Mouse (Mus musculus) neural tube, embryonic 10.5 days (tissue): ENCODE data around the gene Uba1.

Source experiments
- DNase-seq: peaks from one replicate; pipeline ENCODE4 v3.0.0-alpha.2; 2017; ENCODE audit warnings: low spot score; ENCODE audit errors: extremely low spot score

Uba1 gene

GRCm38 (mm10) chrX:20658026-20658652, at the start of gene Uba1:
Gene Uba1, plus strand, starts transcription at chrX:20658326.
- peak; percentile 76 for DNase-seq

DNA sequence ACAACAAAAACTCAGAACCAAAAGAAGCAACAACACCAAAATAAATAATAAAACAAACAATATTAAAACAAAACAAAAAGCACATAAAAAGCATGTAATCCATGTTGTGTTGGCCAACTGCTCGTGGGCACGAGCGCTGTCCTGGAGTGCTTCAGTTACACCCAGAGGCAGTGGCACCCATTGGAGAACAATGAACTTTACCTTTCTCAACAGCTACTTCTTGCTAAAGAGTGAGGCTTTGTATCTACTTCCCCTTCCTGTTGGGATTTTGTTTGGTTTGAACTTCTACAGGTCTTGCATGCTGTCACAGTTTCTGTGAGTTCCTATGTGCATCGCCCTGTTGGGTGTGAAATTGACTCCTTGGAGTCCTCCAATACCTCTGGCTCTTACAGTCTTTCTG, 49.6 kb upstream of the Uba1 start:
- DNase-seq: no peak

DNA sequence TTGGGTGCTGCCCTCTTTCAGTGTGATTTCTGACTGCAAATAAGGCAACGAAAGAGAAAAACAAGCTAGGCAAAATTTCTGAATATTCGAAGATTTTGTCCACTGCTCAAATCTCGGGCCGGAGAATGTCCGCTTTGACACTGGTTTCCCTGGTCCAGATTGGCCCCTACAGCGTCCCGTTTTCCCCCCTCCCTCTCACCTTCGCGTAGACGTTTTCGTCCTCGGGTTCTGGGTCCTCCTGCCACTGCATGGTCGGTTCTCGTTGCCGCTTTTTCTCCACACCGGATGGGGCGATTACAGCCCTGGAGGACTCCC, 41.3 kb upstream of the Uba1 start:
- DNase-seq: no peak

- DNase-seq: peak; percentile 67
Observed at GRCm38 (mm10) chrX:20617176-20617902, 40.8 kb upstream of the Uba1 start, which contains the start of the genes Rbm10 and Ndufb11. Gene Rbm10, plus strand, starts transcription at chrX:20617503. Gene Ndufb11, minus strand, starts transcription at chrX:20617619.

DNA sequence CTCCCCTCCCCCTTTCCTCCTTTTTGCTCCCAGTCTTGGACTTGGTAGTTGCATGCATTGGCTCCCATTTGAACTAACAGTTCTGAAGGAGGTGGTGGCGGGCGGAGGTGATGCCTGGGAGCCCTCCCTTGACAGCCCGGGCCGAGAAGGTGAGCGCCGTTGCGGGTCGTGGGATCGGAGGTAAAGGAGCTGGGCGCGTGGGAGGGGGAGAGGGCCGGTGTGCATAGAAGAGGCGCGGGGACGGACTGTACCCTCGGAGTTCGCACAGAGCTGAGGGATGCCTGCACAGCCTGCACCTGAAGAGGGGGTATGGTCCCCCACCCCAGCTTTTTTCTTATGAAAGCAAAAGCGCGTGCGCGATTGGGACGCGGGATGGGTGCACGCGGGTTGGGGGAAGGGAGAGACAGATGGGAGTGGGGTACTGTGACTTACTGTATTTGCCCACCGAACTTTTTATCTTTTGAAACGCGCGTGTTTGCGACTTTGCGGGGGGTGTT, 40.2 kb upstream of the Uba1 start:
- peak; percentile 65 for DNase-seq

DNA sequence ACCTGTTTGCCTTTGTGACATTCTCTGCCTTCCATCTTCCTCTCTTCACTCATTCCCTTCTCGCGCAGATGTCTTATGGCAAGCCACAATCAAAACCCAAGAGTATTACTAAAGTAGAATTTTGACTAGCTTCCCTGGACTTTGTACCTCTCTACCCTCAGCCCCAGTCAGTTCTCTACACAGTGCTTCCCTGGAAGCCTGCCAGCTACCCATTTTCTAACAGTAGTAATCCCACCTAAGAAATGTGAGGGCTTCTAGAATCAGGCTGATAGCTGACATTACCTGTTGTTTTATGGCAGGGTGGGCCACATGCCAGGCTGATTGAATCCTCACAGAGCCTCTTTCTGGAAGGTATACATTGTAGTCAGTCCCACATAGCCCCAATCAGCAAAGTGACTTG, 20.0 kb upstream of the Uba1 start:
- DNase-seq: no peak

DNA sequence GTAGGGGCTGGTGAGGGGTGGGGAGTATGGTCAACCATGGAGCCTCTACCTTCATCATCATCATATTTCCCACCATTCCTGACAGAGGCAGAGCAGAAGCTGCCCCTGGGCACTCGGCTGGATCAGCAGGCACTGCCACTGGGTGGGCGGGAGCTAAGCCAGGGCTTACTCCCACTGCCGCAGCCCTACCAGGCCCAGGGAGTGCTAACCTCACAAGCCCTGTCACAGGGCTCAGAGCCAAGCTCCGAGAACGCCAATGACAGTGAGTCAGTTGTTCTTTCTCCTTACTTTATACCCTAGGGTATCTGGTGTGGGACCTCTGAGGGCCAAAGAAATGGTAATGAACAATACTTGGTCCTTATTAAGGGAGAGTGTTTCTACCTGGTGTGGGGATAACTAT, 13.3 kb upstream of the Uba1 start:
- DNase-seq: no peak

- no peak for DNase-seq
Observed at GRCm38 (mm10) chrX:20657593-20657992, 533 bp upstream of the Uba1 start.

- peak; percentile 24 for DNase-seq
Observed at GRCm38 (mm10) chrX:20658891-20659406, 823 bp downstream of the Uba1 start.

GRCm38 (mm10) chrX:20662317-20662715, 4.2 kb downstream of the Uba1 start:
- no peak for DNase-seq

DNA sequence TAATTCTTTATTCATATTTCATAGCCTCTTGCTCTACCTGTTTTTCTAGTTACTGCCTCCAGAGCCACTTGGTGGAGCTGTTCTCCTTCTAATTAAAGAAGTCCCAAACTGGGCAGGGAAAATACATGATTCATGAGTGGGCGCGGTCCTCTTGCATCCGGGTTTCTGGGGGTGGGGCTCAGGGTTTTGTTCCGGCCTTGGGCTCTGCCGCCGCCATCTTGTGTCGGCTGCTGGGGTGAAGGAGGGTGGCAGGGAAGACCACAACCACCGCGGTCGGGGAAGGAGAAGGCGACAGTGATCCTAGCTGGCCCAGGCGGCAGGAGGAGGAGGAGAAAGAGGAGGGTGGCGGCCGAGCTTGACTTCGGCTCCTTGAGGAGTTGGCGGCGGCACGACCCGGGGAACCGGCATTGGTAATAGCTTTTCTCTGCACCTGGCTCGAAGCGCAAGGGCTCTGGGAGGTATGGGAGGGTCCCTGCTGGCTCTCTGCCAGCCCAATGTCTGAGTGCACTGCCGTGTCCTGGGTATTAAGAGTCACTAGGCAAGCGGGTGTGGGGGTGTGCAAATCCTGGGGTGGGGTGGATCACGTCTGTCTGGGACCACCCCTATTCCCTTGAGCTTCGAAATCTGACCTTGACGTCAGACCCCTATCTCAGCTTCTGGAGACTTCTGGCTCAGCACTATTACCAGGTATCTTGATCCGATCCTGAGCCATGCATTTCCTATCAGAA, 4.8 kb downstream of the Uba1 start:
- DNase-seq: peak; percentile 81

DNA sequence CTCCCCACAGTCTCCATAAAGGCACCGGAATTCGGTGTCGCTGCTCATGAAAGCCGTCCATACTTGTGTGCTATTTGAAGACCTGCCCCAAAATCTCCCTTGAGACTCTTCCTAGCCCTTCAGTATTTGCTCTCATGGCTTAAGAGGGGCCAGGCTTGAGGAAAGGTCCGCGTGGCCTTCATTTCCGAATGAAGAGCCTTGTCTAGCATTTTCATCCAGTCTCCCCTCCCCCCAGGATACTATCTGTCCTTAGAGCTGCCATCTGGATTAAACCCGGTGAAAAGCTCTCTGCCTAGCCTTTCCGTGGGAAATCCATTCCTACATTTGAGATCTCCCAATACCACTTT, 5.3 kb downstream of the Uba1 start:
- peak; percentile 13 for DNase-seq

DNA sequence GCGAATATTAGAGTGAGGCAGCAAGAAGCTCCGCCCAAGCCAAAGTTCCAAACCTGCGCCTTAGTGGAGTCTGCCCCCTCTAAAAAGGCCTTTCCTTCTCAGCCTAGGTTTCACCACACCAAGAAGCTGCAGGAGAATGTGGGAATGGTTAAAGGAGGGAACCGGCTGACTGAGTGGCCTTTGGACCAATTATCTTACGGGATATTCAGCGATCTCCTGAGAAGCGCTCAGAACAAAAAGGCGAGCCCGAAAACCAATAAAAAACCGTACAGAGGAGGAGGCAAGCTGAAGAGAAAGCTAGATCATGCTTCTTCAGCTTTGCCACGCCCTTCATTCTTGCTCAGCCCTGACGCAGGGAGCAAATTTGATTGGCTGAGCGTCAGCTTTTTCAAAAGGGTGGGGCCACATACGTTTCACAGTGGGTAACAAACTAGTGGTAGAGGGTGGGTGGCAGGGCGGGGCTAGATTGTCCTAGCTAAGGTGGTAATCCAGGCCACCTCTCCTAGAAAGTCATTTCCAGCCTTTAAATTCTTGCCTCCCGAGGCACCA, 29.5 kb downstream of the Uba1 start, which contains the start of gene Cdk16:
Gene Cdk16, plus strand, starts transcription at position 436 of the 549 bp plus-strand sequence.
- DNase-seq: peak; percentile 71

- DNase-seq: peak; percentile 80
Observed at GRCm38 (mm10) chrX:20688068-20688547, 30.0 kb downstream of the Uba1 start.

GRCm38 (mm10) chrX:20688615-20689014, 30.5 kb downstream of the Uba1 start:
- peak; percentile 60 for DNase-seq

DNA sequence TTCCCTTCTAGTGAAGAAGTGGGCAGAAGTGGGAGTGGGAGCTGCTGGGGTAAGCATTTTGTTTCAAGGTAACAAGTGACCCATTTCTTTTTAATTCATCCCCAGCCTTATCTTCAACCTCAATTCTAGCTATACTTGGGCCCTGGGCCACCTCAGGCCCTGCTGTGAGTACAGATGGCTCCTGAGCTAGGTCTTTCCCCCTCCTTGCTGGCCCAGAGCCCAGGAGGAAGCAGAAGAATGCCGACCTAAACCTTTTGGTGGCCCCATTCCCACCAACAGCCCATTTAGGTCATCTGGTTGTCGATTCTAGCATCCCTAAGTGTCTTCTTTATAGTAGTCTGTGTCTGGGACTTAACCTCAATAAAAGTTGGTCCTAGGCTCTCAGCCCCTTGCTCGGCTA, 33.4 kb downstream of the Uba1 start:
- no peak for DNase-seq

- no peak for DNase-seq
Observed at GRCm38 (mm10) chrX:20692616-20693015, 34.5 kb downstream of the Uba1 start.

- DNase-seq: no peak
Observed at GRCm38 (mm10) chrX:20695842-20696241, 37.7 kb downstream of the Uba1 start.

DNA sequence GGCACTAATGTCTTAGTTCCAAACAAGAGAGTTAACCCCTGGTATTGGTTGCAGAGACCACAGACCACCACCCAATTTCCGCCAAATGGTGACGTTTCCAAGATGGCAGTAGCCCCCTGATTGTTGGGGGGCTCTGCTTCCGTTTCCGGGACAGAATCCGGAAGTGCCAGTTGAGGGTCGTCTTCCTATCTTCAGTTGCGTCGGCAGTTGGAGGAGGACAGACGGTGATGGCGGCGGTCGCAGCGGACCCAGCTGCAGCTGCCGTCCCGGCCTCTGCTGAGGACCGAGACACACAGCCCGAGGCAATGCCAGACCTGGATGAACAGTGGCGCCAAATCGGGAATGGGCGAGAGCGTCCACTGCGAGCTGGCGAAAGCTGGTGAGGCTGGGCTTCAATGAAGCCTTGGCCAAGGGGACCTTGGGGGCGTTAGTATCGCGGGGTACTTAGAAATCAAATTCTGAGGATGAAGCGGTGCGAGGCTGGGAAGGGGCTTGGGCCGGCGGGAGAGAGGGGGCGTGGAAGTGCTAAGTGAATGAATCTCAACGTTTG, 45.7 kb downstream of the Uba1 start, which contains the start of gene Usp11:
Gene Usp11, plus strand, starts transcription at position 166 of the 550 bp plus-strand sequence.
- peak; percentile 59 for DNase-seq

- peak; percentile 71 for DNase-seq
Observed at GRCm38 (mm10) chrX:20704295-20705082, 46.4 kb downstream of the Uba1 start.
